Mouse (Mus musculus) liver, embryonic 13.5 days (tissue): ENCODE results near the gene Gpc6. TPM values are rescaled to one million over a fixed set of nuclear protein-coding genes. Genes with fewer than 3 reads are reported as not detected.

Experiments
- ATAC-seq: fragments of 200-750 bp; cut with Nextera tagmentation; 2 replicates; pipeline ENCODE4 v1.8.0; 2017; ENCODE audit warnings: low read depth, mild to moderate bottlenecking, moderate number of reproducible peaks, moderate library complexity
- DNase-seq: peaks from one replicate; pipeline ENCODE4 v3.0.0; 2022
- H3K27ac ChIP-seq: fragments of 300-500 bp; sonication (generic); 2 replicates; pipeline ENCODE4 v1.5.1; 2015; ENCODE audit warnings: moderate library complexity, mild to moderate bottlenecking, inconsistent platforms
- H3K27me3 ChIP-seq: fragments of 300-500 bp; sonication (generic); 2 replicates; pipeline ENCODE4 v1.6.1; 2015; ENCODE audit warnings: mild to moderate bottlenecking, inconsistent platforms
- H3K36me3 ChIP-seq: fragments of 300-500 bp; sonication (generic); 2 replicates; pipeline ENCODE4 v1.6.1; 2015; ENCODE audit warnings: mild to moderate bottlenecking, inconsistent platforms
- H3K4me1 ChIP-seq: fragments of 300-500 bp; sonication (generic); replicated peaks from 2 replicates; pipeline ENCODE4 v1.6.1; 2015; ENCODE audit warnings: inconsistent platforms
- H3K4me2 ChIP-seq: fragments of 300-500 bp; sonication (generic); 2 replicates; pipeline ENCODE4 v1.6.1; 2015; ENCODE audit warnings: inconsistent platforms, mild to moderate bottlenecking, moderate library complexity
- H3K4me3 ChIP-seq: fragments of 300-500 bp; sonication (generic); replicated peaks from 2 replicates; pipeline ENCODE4 v1.5.1; 2015; ENCODE audit warnings: mild to moderate bottlenecking, inconsistent platforms
- H3K9ac ChIP-seq: fragments of 300-500 bp; sonication (generic); 2 replicates; pipeline ENCODE4 v1.6.1; 2015; ENCODE audit warnings: mild to moderate bottlenecking, inconsistent platforms
- H3K9me3 ChIP-seq: fragments of 300-500 bp; sonication (generic); replicated peaks from 2 replicates; pipeline ENCODE4 v1.6.1; 2016; ENCODE audit warnings: inconsistent platforms
- WGBS: fragments of 180-500 bp; shearing (Covaris S2); methylation state at CpG from one replicate; pipeline ENCODE4 v1.1.7; 2015; ENCODE audit not compliant: insufficient replicate concordance; 5-methylcytosine and 5-hydroxymethylcytosine counted together
- polyA plus RNA-seq: library from polyadenylated mRNA; unstranded; fragments of >200 nt; fragmentation: Nextera tagmentation; extraction: Ambion mirVana; gene quantifications from 2 replicates; pipeline ENCODE4 v1.2.1, GENCODE M21; 2015

The Gpc6 gene
- polyA plus RNA-seq, 1 experiment from 2014 or later, result 3.3 TPM

- Histone ChIP-seq H3K4me2 (no peak overlapping the region), H3K9me3 (no peaks in the 10 kb centered on the region), H3K4me1 (no peaks in the 10 kb centered on the region), H3K27ac (no peak overlapping the region), H3K36me3 (no peaks in the 10 kb centered on the region), H3K4me3 (no peak overlapping the region), H3K27me3 (no peaks in the 10 kb centered on the region), H3K9ac (no peak overlapping the region)
- 66% methylated on average over 8 of the region's 8 CpGs for WGBS
- no peak for ATAC-seq
- DNase-seq, result no peak
Observed at GRCm38 (mm10) chr14:117572213-117572612, 647.1 kb downstream of the Gpc6 start.

- DNase-seq (no peak), ATAC-seq (no peak)
- Histone ChIP-seq H3K36me3 (no peaks in the 10 kb centered on the region), H3K4me2 (no peak overlapping the region), H3K4me1 (no peaks in the 10 kb centered on the region), H3K4me3 (no peak overlapping the region), H3K27ac (no peak overlapping the region), H3K27me3 (no peaks in the 10 kb centered on the region), H3K9ac (no peak overlapping the region), H3K9me3 (no peaks in the 10 kb centered on the region)
- WGBS, result 70% methylated on average over 6 of the region's 6 CpGs
Observed at GRCm38 (mm10) chr14:117574216-117574615, 649.1 kb downstream of the Gpc6 start.

- H3K4me2 ChIP-seq, result no peak overlapping the region
- H3K4me1 ChIP-seq, result no peaks in the 10 kb centered on the region
- no peaks in the 10 kb centered on the region for H3K36me3 ChIP-seq
- 82% methylated on average over 6 of the region's 6 CpGs for WGBS
- H3K4me3 ChIP-seq, result no peak overlapping the region
- DNase-seq, result no peak
- H3K9ac ChIP-seq, result no peak overlapping the region
- H3K9me3 ChIP-seq, result no peaks in the 10 kb centered on the region
- no peaks in the 10 kb centered on the region for H3K27me3 ChIP-seq
- H3K27ac ChIP-seq, result no peak overlapping the region
- ATAC-seq, result no peak
Observed at GRCm38 (mm10) chr14:117581740-117582139, 656.6 kb downstream of the Gpc6 start.

GRCm38 (mm10) chr14:117599758-117600157 lies 674.6 kb downstream of the Gpc6 start:
- H3K27ac ChIP-seq, result no peak overlapping the region
- no peak overlapping the region for H3K4me2 ChIP-seq
- H3K4me1 ChIP-seq, result no peaks in the 10 kb centered on the region
- no peaks in the 10 kb centered on the region for H3K36me3 ChIP-seq
- no peak for ATAC-seq
- H3K9me3 ChIP-seq, result no peaks in the 10 kb centered on the region
- no peak overlapping the region for H3K4me3 ChIP-seq
- DNase-seq, result no peak
- WGBS, result 58% methylated on average over 5 of the region's 5 CpGs
- H3K27me3 ChIP-seq, result no peaks in the 10 kb centered on the region
- no peak overlapping the region for H3K9ac ChIP-seq

GRCm38 (mm10) chr14:117603837-117604236 lies 678.7 kb downstream of the Gpc6 start:
- Histone ChIP-seq H3K4me2 (no peak overlapping the region), H3K9ac (no peak overlapping the region), H3K27ac (no peak overlapping the region), H3K4me1 (no peaks in the 10 kb centered on the region), H3K4me3 (no peak overlapping the region), H3K27me3 (no peaks in the 10 kb centered on the region), H3K36me3 (no peaks in the 10 kb centered on the region), H3K9me3 (no peaks in the 10 kb centered on the region)
- ATAC-seq (no peak), DNase-seq (no peak)
- 38% methylated on average over 1 of the region's 1 CpGs for WGBS

GRCm38 (mm10) chr14:117605750-117606149 lies 680.6 kb downstream of the Gpc6 start:
- no peaks in the 10 kb centered on the region for H3K36me3 ChIP-seq
- no peaks in the 10 kb centered on the region for H3K27me3 ChIP-seq
- no peak overlapping the region for H3K4me2 ChIP-seq
- DNase-seq (no peak), ATAC-seq (no peak)
- H3K27ac ChIP-seq, result no peak overlapping the region
- H3K9me3 ChIP-seq, result 0 out of 2 replicates have a peak, but pooled peaks cover 5% of the 10 kb centered on the region
- H3K4me1 ChIP-seq, result no peaks in the 10 kb centered on the region
- 62% methylated on average over 2 of the region's 2 CpGs for WGBS
- no peak overlapping the region for H3K4me3 ChIP-seq
- H3K9ac ChIP-seq, result no peak overlapping the region

GRCm38 (mm10) chr14:117611113-117611512 lies 686.0 kb downstream of the Gpc6 start:
- ATAC-seq (no peak), DNase-seq (no peak)
- Histone ChIP-seq H3K4me3 (no peak overlapping the region), H3K4me2 (no peak overlapping the region), H3K27ac (no peak overlapping the region), H3K27me3 (no peaks in the 10 kb centered on the region), H3K9me3 (0 out of 2 replicates have a peak, but pooled peaks cover 5% of the 10 kb centered on the region), H3K36me3 (no peaks in the 10 kb centered on the region), H3K4me1 (no peaks in the 10 kb centered on the region), H3K9ac (no peak overlapping the region)
- 71% methylated on average over 3 of the region's 3 CpGs for WGBS

GRCm38 (mm10) chr14:117625100-117625710 lies 700.1 kb downstream of the Gpc6 start:
- Histone ChIP-seq H3K9ac (no peak overlapping the region), H3K4me3 (no peak overlapping the region), H3K27me3 (no peaks in the 10 kb centered on the region), H3K27ac (no peak overlapping the region), H3K4me1 (no peaks in the 10 kb centered on the region), H3K9me3 (no peaks in the 10 kb centered on the region), H3K36me3 (no peaks in the 10 kb centered on the region), H3K4me2 (no peak overlapping the region)
- DNase-seq, result no peak
- WGBS, result 30% methylated on average over 9 of the region's 9 CpGs
- no peak for ATAC-seq

GRCm38 (mm10) chr14:117634238-117634940 lies 709.3 kb downstream of the Gpc6 start:
- DNase-seq (no peak), ATAC-seq (no peak)
- WGBS, result 72% methylated on average over 14 of the region's 14 CpGs
- no peak overlapping the region for H3K4me3 ChIP-seq
- H3K36me3 ChIP-seq, result no peaks in the 10 kb centered on the region
- no peak overlapping the region for H3K27ac ChIP-seq
- no peaks in the 10 kb centered on the region for H3K4me1 ChIP-seq
- no peaks in the 10 kb centered on the region for H3K9me3 ChIP-seq
- H3K27me3 ChIP-seq, result no peaks in the 10 kb centered on the region
- no peak overlapping the region for H3K4me2 ChIP-seq
- no peak overlapping the region for H3K9ac ChIP-seq

- Histone ChIP-seq H3K4me1 (no peaks in the 10 kb centered on the region), H3K9ac (no peak overlapping the region), H3K27ac (no peak overlapping the region), H3K36me3 (no peaks in the 10 kb centered on the region), H3K4me3 (no peak overlapping the region), H3K9me3 (no peaks in the 10 kb centered on the region), H3K27me3 (no peaks in the 10 kb centered on the region), H3K4me2 (no peak overlapping the region)
- WGBS, result 54% methylated on average over 2 of the region's 2 CpGs
- no peak for DNase-seq
- no peak for ATAC-seq
Observed at GRCm38 (mm10) chr14:117641853-117642252, 716.7 kb downstream of the Gpc6 start.

- no peaks in the 10 kb centered on the region for H3K27me3 ChIP-seq
- no peak overlapping the region for H3K27ac ChIP-seq
- no peak overlapping the region for H3K4me3 ChIP-seq
- H3K4me1 ChIP-seq, result no peaks in the 10 kb centered on the region
- 53% methylated on average over 1 of the region's 1 CpGs for WGBS
- no peak overlapping the region for H3K9ac ChIP-seq
- no peak overlapping the region for H3K4me2 ChIP-seq
- ATAC-seq, result no peak
- H3K9me3 ChIP-seq, result no peaks in the 10 kb centered on the region
- DNase-seq, result no peak
- no peaks in the 10 kb centered on the region for H3K36me3 ChIP-seq
Observed at GRCm38 (mm10) chr14:117643069-117643468, 718.0 kb downstream of the Gpc6 start.
